Mouse (Mus musculus): ENCODE data around the gene Gm14632. TPM values are rescaled to one million over a fixed set of nuclear protein-coding genes. Genes with fewer than 3 reads are reported as not detected.
"Not testable (repeated sequence)": the region's sequence is repeated elsewhere in the genome, so short reads cannot be mapped to it uniquely, and the experiment has no call there.

Gm14632 gene
- not detected in 2 replicates for total RNA-seq (2014; rRNA removed)
- not detected in 2 replicates for polyA plus RNA-seq (2015; fragmentation: Nextera tagmentation; extraction: Ambion mirVana)

- H3K27me3 ChIP-seq (ENCODE audit: insufficient read depth, low read length); H3K9me3 ChIP-seq (ENCODE audit: low read length); H3K36me3 ChIP-seq (ENCODE audit: insufficient read depth); H3K4me2 ChIP-seq (ENCODE audit: low read depth); H3K4me3 ChIP-seq (ENCODE audit: low read depth, low read length); H3K27ac ChIP-seq (ENCODE audit: low read depth, low read length); H3K4me1 ChIP-seq (ENCODE audit: insufficient read depth); H3K9ac ChIP-seq; DNase-seq; ATAC-seq: not testable (repeated sequence)
- WGBS: 89% methylated on average over 4 of the region's 7 CpGs
Measured at GRCm38 (mm10) chrX:30329472-30329871, at the start of gene Gm14632. TSS of gene Gm14632 (plus strand) at chrX:30329772.
